Mouse (Mus musculus): ENCODE results near the gene Fam83c.

The Fam83c gene

DNA sequence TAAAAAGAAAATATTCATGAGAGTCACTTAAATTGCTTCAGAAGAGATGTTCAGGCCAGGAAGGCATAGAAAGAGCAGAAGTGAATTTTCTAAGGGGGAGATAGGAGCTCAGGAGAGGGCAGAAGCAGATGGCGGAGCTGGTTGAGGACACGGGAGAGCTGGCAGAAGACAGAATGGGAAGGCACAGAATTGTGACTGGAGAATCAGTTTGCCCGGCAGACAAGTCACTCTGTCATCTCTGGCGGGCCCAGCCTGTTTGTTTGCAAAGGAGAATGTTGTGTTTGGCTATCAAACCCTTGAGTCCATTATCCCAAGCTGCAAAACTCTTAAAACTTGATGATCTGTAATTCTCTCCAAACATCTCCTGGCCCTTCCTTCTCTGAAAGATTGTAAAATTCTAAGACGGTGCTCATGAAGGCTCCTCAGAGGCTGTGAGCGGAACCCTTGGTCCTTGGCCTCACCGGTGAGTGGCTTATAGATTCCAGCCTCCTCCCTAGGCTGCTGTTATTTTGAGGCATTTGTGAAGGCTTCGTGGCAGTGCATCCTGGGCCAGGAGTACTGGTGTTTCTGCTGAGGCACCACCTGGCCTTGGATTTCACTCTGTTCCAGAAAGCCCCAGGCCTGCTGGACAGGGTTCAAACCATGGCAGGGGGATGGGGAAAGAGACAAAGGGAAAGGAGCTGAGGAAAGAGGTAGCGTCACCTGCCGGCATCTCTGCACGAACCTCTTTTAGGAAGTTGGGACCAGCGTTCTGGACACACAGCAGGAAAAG lies 39.8 kb downstream of the Fam83c start:
- no peak for DNase-seq (ENCODE audit: low read depth, low spot score)

GRCm38 (mm10) chr2:155792899-155793298 lies 41.8 kb downstream of the Fam83c start:
- DNase-seq (ENCODE audit: low read depth, low spot score), result peak; percentile 23

- DNase-seq (ENCODE audit: low read depth, low spot score), result peak; percentile 23
Observed at GRCm38 (mm10) chr2:155787949-155788931, 46.4 kb downstream of the Fam83c start.

GRCm38 (mm10) chr2:155786905-155787304 lies 47.7 kb downstream of the Fam83c start:
- DNase-seq (ENCODE audit: low read depth, low spot score), result no peak

- DNase-seq (ENCODE audit: low read depth, low spot score), result no peak
Observed at GRCm38 (mm10) chr2:155784534-155784933, 50.1 kb downstream of the Fam83c start.

GRCm38 (mm10) chr2:155779506-155779905 lies 55.1 kb downstream of the Fam83c start:
- no peak for DNase-seq (ENCODE audit: low read depth, low spot score)

GRCm38 (mm10) chr2:155779066-155779465 lies 55.6 kb downstream of the Fam83c start:
- no peak for DNase-seq (ENCODE audit: low read depth, low spot score)

GRCm38 (mm10) chr2:155778004-155778403 lies 56.6 kb downstream of the Fam83c start:
- no peak for DNase-seq (ENCODE audit: low read depth, low spot score)

DNA sequence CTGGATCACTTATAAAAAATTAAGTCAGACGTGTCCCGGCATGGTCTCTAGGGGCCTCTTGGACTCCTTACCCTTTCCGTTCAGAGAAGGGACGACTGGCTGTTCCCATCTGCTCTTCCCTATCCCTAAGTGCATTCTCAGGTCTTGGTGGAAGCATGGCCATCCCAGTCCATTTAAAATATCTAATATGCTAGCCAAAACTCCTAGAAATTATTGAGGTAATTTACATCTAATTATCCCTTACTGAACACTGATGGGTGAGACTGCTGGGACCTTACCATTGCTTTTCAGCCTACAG lies 57.0 kb downstream of the Fam83c start:
- DNase-seq (ENCODE audit: low read depth, low spot score), result no peak
